In the genomic region with DNA sequence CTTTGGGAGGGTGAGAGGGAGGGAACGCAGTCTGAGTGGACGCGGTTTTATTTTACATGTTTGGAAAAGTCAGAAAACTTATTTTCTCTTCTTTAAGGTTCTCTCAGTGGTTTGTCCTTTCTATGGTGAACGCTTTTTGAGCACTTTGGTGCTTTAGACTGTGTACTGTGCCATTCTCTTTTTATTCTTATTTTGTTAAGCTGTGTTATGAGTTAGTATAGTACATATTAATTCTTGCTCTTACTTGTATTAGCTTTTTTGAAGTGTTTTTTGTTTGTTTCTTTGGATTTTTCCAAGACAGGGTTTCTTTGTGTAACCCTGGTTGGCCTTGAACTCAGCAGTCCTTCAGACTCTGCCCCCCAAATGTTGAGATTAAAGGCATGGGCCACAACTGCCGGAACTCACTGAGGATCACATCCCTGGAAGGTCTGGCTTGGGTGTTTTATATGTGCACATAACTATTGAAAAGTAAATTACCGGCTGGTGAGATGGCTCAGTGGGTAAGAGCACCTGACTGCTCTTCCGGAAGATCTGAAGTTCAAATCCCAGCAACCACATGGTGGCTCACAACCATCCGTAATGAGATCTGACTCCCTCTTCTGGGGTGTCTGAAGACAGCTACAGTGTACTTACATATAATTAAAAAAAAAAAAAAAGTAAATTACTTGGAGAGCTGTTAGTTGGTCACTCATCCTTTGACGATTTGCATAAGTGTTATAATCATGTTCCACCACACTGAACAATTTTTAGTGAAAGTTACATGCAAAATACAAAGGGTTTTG, we compare ENCODE assay signal across 8 mouse cellular contexts. TPM values are rescaled to one million over a fixed set of nuclear protein-coding genes. Genes with fewer than 3 reads are reported as not detected.
A peak's percentile ranks its signal among the peaks of the same experiment; 100 is the strongest.
DNase-seq lines count a peak whose midpoint lies in the region; ATAC-seq lines count a peak whose summit lies in the region.

No protein-coding gene starts in this region.

- ATAC-seq in heart, embryonic 15.5 days (replicated peaks; ENCODE audit: insufficient number of reproducible peaks, insufficient read depth, low FRiP score, low read depth), result no peak; the same call in 1 of the 2 replicates
- ATAC-seq in stomach, embryonic 14.5 days (ENCODE audit: insufficient number of reproducible peaks, insufficient read depth, low FRiP score, low read depth), result peak; percentile 83

- H3K36me3 ChIP-seq in heart, embryonic 15.5 days, result no peaks in the 10 kb centered on the region
- H3K36me3 ChIP-seq in megakaryocyte, embryonic 14.5 days (replicated peaks; ENCODE audit: low read length), result no peaks in the 10 kb centered on the region
- H3K36me3 ChIP-seq in stomach, embryonic 14.5 days (ENCODE audit: control insufficient read depth, insufficient read depth, low read length), result no peaks in the 10 kb centered on the region

- 0 out of 2 replicates have a peak overlapping the region, but pooled peaks have one; percentile 1 for H3K4me2 ChIP-seq in heart, embryonic 15.5 days
- H3K4me2 ChIP-seq in stomach, embryonic 14.5 days (replicated peaks; ENCODE audit: low read depth, low read length), result no peak overlapping the region

- no peaks in the 10 kb centered on the region for H3K9me3 ChIP-seq in heart, embryonic 15.5 days (replicated peaks)
- no peaks in the 10 kb centered on the region for H3K9me3 ChIP-seq in megakaryocyte, embryonic 14.5 days
- no peaks in the 10 kb centered on the region for H3K9me3 ChIP-seq in stomach, embryonic 14.5 days (ENCODE audit: control insufficient read depth, low read depth, low read length)

- peak overlapping the region; percentile 79 for H3K27ac ChIP-seq in heart, embryonic 15.5 days
- H3K27ac ChIP-seq in stomach, embryonic 14.5 days (ENCODE audit: low read length), result peak overlapping the region; percentile 75; the same call in 1 of the 2 replicates

- peaks cover 6% of the 10 kb centered on the region for H3K4me1 ChIP-seq in heart, embryonic 15.5 days (replicated peaks)
- peaks cover 36% of the 10 kb centered on the region for H3K4me1 ChIP-seq in megakaryocyte, embryonic 14.5 days
- peaks cover under 1% of the 10 kb centered on the region; the same call in 1 of the 2 replicates for H3K4me1 ChIP-seq in stomach, embryonic 14.5 days (ENCODE audit: control insufficient read depth, insufficient read depth, low read length)

- H3K9ac ChIP-seq in heart, embryonic 15.5 days, result no peak overlapping the region
- H3K9ac ChIP-seq in stomach, embryonic 14.5 days (replicated peaks; ENCODE audit: low read depth, low read length), result no peak overlapping the region

- WGBS in heart, embryonic 15.5 days, result 9% methylated on average over 9 of the region's 9 CpGs
- 6% methylated on average over 9 of the region's 9 CpGs for WGBS in stomach, embryonic 14.5 days

- H3K4me3 ChIP-seq in heart, embryonic 15.5 days, result no peak overlapping the region
- peak overlapping the region; percentile 82 for H3K4me3 ChIP-seq in megakaryocyte, embryonic 14.5 days (replicated peaks)
- H3K4me3 ChIP-seq in stomach, embryonic 14.5 days (ENCODE audit: low read depth, low read length), result no peak overlapping the region

- H3K27me3 ChIP-seq in heart, embryonic 15.5 days, result no peaks in the 10 kb centered on the region
- H3K27me3 ChIP-seq in megakaryocyte, embryonic 14.5 days (replicated peaks), result no peaks in the 10 kb centered on the region
- H3K27me3 ChIP-seq in stomach, embryonic 14.5 days (ENCODE audit: control insufficient read depth, insufficient read depth, low read length), result no peaks in the 10 kb centered on the region

- peak; percentile 66 for DNase-seq in adrenal gland, postnatal 14 days
- no peak for DNase-seq in adrenal gland, postnatal 25 days
- DNase-seq in CD4-positive helper T cell, adult 2 months (ENCODE audit: low read depth, low spot score), result peak; percentile 86
- peak; percentile 86 for DNase-seq in embryo, embryonic 9.5 days (ENCODE audit: extremely low spot score)
- peak; percentile 40 for DNase-seq in layer of hippocampus, adult 9-10 months (ENCODE audit: low spot score)

RNA-seq across cellular contexts. Expression of a gene that starts 57.8 kb away (rescaled TPM):
- total RNA-seq in adrenal gland, postnatal 14 days (2021), result 0.53 and 0.67 TPM in 2 replicates
- total RNA-seq in adrenal gland, postnatal 25 days (2021), result 0.19 and 1.1 TPM in 2 replicates
- polyA plus RNA-seq in heart, embryonic 15.5 days (2015; fragmentation: Nextera tagmentation; extraction: Ambion mirVana), result 0.24 and 0.27 TPM in 2 replicates
- not detected in 2 replicates for polyA plus RNA-seq in megakaryocyte, embryonic 14.5 days (2012; ENCODE audit: insufficient read depth, low replicate concordance)
- not detected in 2 replicates for polyA plus RNA-seq in stomach, embryonic 14.5 days (2014; fragmentation: Nextera tagmentation; extraction: Ambion mirVana)

RNA-seq across cellular contexts. Expression of a gene that starts 57.9 kb away (rescaled TPM):
- 2.9 and 3.6 TPM in 2 replicates for total RNA-seq in adrenal gland, postnatal 14 days (2021)
- total RNA-seq in adrenal gland, postnatal 25 days (2021), result 2.0 and 3.2 TPM in 2 replicates
- 8.5 and 9.5 TPM in 2 replicates for polyA plus RNA-seq in heart, embryonic 15.5 days (2015; fragmentation: Nextera tagmentation; extraction: Ambion mirVana)
- 0.22 TPM in 1 of 2 replicates, not detected in the other for polyA plus RNA-seq in megakaryocyte, embryonic 14.5 days (2012; ENCODE audit: insufficient read depth, low replicate concordance)
- polyA plus RNA-seq in stomach, embryonic 14.5 days (2014; fragmentation: Nextera tagmentation; extraction: Ambion mirVana), result 6.0 and 7.2 TPM in 2 replicates
